Mouse (Mus musculus): Measurements from ENCODE around the gene Phldb3.

DNA sequence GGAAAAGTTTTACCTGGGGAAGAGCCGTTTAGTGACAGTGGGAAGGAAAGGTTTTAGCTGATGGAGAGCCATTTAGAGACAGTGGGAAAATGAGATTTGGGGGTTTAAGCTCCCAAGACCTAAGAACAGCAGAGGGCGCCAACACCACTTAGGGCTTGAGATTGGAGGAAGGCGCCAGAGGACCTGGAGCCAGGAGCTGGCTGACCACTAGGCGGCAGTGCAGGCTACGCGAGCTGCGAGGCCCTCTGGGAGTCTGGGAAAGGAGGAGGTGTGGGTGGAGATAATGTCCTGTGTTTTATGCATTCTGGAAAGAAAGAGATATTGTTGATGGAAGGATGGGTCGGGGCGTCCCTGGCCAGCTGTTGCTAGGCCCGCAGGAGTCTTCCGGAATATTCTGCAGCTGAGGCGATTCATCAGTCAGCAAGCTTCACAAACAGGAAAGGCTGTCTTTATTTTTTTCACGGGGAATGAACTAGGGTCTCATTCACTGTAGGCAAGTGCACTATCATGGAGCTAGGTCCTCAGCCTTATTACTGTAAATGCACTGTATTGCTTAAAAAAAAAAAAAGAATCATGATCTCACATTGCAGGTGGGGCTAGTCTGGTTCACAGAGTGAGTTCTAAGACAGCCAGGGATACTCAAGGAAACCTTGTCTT, 9.5 kb upstream of the Phldb3 start:
- TF ChIP-seq CTCF (IDR thresholded peaks at IDR 0.05; ENCODE audit: control insufficient read depth, insufficient read depth, insufficient read length) (peak; percentile 99), MAX (IDR thresholded peaks at IDR 0.05) (no peak), CEBPB (IDR thresholded peaks at IDR 0.05; ENCODE audit: low read depth) (no peak), FOSL1 (IDR thresholded peaks at IDR 0.05; ENCODE audit: insufficient read depth, low read length, poor library complexity, severe bottlenecking) (no peak), MYOD1 (IDR thresholded peaks at IDR 0.05; ENCODE audit: control insufficient read depth, insufficient read length, low read depth) (peak; percentile 15), USF1 (IDR thresholded peaks at IDR 0.05; ENCODE audit: low read depth) (no peak)

Measured in C2C12 (cell line).